Mouse (Mus musculus): ENCODE results near the gene Sun1. TPM values are rescaled to one million over a fixed set of nuclear protein-coding genes. Genes with fewer than 3 reads are reported as not detected.

Sun1 gene
- polyA plus RNA-seq, 1 experiment = 23.8 TPM

DNA sequence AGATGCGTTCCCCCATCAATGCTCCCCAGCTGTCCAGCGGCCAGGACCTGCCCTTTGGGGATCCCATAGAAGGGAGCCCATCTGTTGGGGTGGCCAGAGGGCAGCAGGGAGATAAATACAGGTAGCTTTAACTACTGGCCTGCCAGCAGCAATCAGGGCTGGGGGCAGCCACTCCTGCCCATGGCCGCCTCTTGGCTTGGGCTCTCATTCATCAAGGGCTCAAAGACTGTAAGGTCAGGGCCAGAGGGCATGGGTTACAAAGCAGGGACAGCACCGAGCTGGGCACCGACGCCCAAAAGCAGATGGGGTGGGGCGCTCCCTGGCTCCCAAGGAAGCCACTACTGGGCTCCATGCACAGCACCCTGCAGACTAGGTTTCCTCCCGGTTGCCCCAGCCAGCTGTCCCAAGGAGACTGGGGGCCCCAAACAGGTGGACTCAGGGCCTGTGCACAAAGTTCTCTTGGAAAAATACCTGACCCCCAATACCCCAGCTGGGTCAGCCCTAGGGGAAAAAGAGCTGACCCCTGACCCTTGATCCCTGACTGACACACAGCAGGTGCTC, 71.6 kb downstream of the Sun1 start:
- no peaks in the 10 kb centered on the region for H3K27me3 ChIP-seq (ENCODE audit: control insufficient read depth, insufficient read depth, low read length)
- H3K36me3 ChIP-seq (ENCODE audit: control insufficient read depth, insufficient read depth, low read length) = peaks cover 17% of the 10 kb centered on the region
- DNase-seq (ENCODE audit: low read depth in 1 of 2, low spot score in 2 of 2) = no peak
- H3K4me1 ChIP-seq (ENCODE audit: control insufficient read depth, insufficient read depth, insufficient read length) = no peaks in the 10 kb centered on the region
- WGBS = 91% methylated on average over 8 of the region's 8 CpGs
- no peak for TF ChIP-seq CTCF (IDR thresholded peaks at IDR 0.05; ENCODE audit: extremely low read depth, insufficient read depth, insufficient read length, insufficient replicate concordance)
- H3K27ac ChIP-seq (ENCODE audit: insufficient read depth, low read length) = no peak overlapping the region
- no peak overlapping the region for H3K4me3 ChIP-seq (ENCODE audit: extremely low read depth, insufficient read depth, insufficient read length)

- Histone ChIP-seq H3K27me3 (ENCODE audit: control insufficient read depth, insufficient read depth, low read length) (no peaks in the 10 kb centered on the region), H3K27ac (ENCODE audit: insufficient read depth, low read length) (no peak overlapping the region), H3K4me1 (ENCODE audit: control insufficient read depth, insufficient read depth, insufficient read length) (no peaks in the 10 kb centered on the region), H3K36me3 (ENCODE audit: control insufficient read depth, insufficient read depth, low read length) (peaks cover 2% of the 10 kb centered on the region; the same call in 1 of the 2 replicates), H3K4me3 (ENCODE audit: extremely low read depth, insufficient read depth, insufficient read length) (no peak overlapping the region)
- DNase-seq (ENCODE audit: low read depth in 1 of 2, low spot score in 2 of 2) = no peak
- TF ChIP-seq POLR2A (IDR thresholded peaks at IDR 0.05; ENCODE audit: low read depth, low read length) (no peak), CTCF (IDR thresholded peaks at IDR 0.05; ENCODE audit: extremely low read depth, insufficient read depth, insufficient read length, insufficient replicate concordance) (no peak)
- WGBS = 72% methylated on average over 8 of the region's 8 CpGs
Observed at GRCm38 (mm10) chr5:139277287-139277686, 76.8 kb downstream of the Sun1 start.

DNA sequence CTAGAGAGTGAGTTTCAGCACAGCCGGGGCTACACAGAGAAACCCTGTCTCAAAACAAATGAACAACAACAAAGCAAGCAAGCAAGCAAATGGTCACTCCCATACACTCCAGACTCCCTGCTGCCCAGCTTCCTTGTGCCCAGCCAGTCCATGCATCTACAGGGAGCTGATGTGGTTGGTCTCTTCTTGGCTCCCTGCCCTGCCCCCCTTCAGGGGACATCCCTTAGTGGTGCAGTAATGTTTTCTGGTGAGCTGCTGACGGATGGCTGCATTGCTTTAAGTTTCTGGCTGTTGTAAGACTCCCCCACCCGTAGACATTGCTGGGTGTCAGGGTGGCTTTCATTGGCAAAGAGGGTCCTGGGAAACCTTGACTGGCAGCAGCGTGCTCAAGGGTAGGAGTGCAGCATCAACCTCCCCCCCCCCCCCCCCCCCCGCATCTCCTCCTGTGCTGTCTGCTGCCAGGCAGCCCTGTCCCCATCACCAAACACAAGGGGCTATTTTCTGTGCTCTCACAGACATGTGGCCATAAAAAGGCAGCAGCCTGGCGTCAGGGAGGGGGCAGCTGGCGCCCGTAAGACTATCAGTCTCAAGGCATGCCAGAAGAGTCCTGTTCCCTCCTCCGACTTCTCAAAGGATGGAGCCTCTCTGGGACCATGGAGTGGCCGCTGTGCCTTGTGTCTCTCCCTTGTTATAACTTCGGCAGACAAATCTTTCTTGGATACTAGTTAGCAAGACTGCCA, 81.1 kb downstream of the Sun1 start:
- peaks cover 2% of the 10 kb centered on the region; the same call in 1 of the 2 replicates for H3K36me3 ChIP-seq (ENCODE audit: control insufficient read depth, insufficient read depth, low read length)
- H3K27me3 ChIP-seq (ENCODE audit: control insufficient read depth, insufficient read depth, low read length) = no peaks in the 10 kb centered on the region
- H3K27ac ChIP-seq (ENCODE audit: insufficient read depth, low read length) = no peak overlapping the region
- H3K4me3 ChIP-seq (ENCODE audit: extremely low read depth, insufficient read depth, insufficient read length) = no peak overlapping the region
- TF ChIP-seq POLR2A (IDR thresholded peaks at IDR 0.05; ENCODE audit: low read depth, low read length) (no peak), CTCF (IDR thresholded peaks at IDR 0.05; ENCODE audit: extremely low read depth, insufficient read depth, insufficient read length, insufficient replicate concordance) (no peak)
- WGBS = 70% methylated on average over 10 of the region's 11 CpGs
- H3K4me1 ChIP-seq (ENCODE audit: control insufficient read depth, insufficient read depth, insufficient read length) = peaks cover 24% of the 10 kb centered on the region; the same call in 1 of the 2 replicates
- no peak for DNase-seq (ENCODE audit: low read depth in 1 of 2, low spot score in 2 of 2)

DNA sequence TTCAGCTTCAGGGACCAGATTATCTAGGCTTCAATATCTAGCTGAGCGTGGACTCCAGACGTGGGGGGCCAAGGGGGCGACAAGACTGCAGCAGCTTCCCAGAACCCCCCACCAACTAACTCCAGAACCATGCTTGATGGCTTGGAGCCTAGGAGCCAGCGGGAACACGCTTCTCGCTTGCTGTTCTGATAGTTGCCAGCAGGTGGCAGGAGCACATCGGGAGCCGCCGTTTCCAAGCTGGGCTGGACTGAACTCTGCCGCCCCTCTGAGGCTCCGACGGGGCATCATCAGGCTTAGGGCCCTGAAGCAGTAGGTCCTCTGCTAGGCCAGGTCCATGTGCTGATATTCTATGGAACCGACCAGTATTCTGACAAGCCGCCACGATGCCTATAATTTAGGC, 81.8 kb downstream of the Sun1 start:
- peaks cover 31% of the 10 kb centered on the region; the same call in 1 of the 2 replicates for H3K4me1 ChIP-seq (ENCODE audit: control insufficient read depth, insufficient read depth, insufficient read length)
- H3K36me3 ChIP-seq (ENCODE audit: control insufficient read depth, insufficient read depth, low read length) = peaks cover 2% of the 10 kb centered on the region; the same call in 1 of the 2 replicates
- DNase-seq (ENCODE audit: low read depth in 1 of 2, low spot score in 2 of 2) = peak; percentile 50 to 84

DNA sequence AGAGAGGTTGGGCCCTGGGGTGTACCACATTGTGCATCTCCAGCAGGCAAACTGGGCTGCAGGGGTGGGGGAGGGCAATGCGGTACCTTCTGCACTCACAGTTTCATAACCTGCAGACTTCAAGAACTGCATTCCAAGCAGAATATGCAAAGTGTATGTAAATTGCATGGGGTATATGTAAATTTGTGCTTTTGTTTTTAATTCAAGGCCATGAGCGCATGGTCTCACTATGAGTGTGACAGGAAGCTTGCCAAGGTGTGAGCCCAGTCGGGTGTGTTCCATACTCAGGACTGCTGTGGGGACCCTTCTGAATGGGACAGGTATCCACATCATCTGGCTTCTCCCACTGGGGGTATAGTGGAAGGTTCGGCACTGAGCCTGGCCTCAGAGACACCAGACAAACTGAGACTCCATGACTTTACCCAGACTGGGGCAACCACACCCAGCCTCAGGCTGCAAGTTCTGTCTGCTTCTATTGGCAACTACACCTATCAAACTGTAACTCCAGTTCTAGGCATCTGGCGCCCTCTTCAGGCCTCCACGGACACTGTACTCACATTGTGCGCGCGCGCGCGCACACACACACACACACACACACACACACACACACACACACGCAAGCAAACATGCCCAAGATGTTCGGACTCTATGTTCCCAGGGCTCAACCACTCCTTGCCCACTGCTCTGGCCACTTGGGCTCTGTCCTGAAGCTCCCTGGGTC, 83.2 kb downstream of the Sun1 start:
- no peak for TF ChIP-seq CTCF (IDR thresholded peaks at IDR 0.05; ENCODE audit: extremely low read depth, insufficient read depth, insufficient read length, insufficient replicate concordance)
- no peak for TF ChIP-seq POLR2A (IDR thresholded peaks at IDR 0.05; ENCODE audit: low read depth, low read length)
- no peaks in the 10 kb centered on the region for H3K27me3 ChIP-seq (ENCODE audit: control insufficient read depth, insufficient read depth, low read length)
- no peak overlapping the region for H3K4me3 ChIP-seq (ENCODE audit: extremely low read depth, insufficient read depth, insufficient read length)
- WGBS = 93% methylated on average over 14 of the region's 14 CpGs
- no peak overlapping the region for H3K27ac ChIP-seq (ENCODE audit: insufficient read depth, low read length)
- H3K36me3 ChIP-seq (ENCODE audit: control insufficient read depth, insufficient read depth, low read length) = peaks cover 2% of the 10 kb centered on the region; the same call in 1 of the 2 replicates
- no peak for DNase-seq (ENCODE audit: low read depth in 1 of 2, low spot score in 2 of 2)
- H3K4me1 ChIP-seq (ENCODE audit: control insufficient read depth, insufficient read depth, insufficient read length) = peaks cover 35% of the 10 kb centered on the region; the same call in 1 of the 2 replicates

More for the DNA sequence above, 81.8 kb downstream of the Sun1 start:
- TF ChIP-seq POLR2A (IDR thresholded peaks at IDR 0.05; ENCODE audit: low read depth, low read length) (no peak), CTCF (IDR thresholded peaks at IDR 0.05; ENCODE audit: extremely low read depth, insufficient read depth, insufficient read length, insufficient replicate concordance) (peak; percentile 97)
- Histone ChIP-seq H3K4me3 (ENCODE audit: extremely low read depth, insufficient read depth, insufficient read length) (no peak overlapping the region), H3K27ac (ENCODE audit: insufficient read depth, low read length) (no peak overlapping the region), H3K27me3 (ENCODE audit: control insufficient read depth, insufficient read depth, low read length) (no peaks in the 10 kb centered on the region)
- WGBS = 6% methylated on average over 15 of the region's 15 CpGs

DNA sequence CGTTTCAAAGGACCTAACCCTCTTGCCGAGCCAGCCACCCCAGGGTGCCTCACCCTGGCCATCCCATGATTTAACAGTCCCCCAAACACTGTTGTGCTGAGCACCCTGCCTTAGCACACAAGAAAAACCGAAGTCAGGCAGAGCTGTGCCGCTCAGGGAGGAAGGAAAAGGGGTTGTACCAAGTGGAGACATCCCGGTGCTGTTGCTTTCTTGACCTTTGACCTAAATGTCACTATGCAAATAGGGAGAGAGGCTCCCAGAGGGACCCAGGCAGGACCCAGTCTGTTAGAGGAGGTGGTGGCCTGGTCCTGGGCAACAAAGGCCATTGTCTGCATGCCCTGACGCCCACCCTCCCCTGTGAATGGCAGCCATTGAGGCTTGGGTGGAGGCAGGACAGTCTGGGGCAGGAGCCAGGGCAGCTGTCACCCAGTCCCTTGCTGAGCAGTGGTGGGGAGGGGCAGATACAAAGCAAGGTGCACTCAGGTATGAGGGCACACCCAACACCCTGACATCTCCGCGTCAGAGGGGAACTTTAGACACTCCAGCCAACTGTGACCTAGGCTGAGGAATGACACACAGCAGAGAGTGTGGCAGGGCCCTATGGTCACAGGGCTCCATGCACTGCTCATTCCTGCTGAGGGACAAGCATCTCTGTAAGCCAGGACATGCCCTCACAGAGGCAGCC, 85.1 kb downstream of the Sun1 start:
- peak overlapping the region; percentile 61; the same call in 1 of the 2 replicates for H3K27ac ChIP-seq (ENCODE audit: insufficient read depth, low read length)
- TF ChIP-seq POLR2A (IDR thresholded peaks at IDR 0.05; ENCODE audit: low read depth, low read length) = no peak
- no peak overlapping the region for H3K4me3 ChIP-seq (ENCODE audit: extremely low read depth, insufficient read depth, insufficient read length)
- no peaks in the 10 kb centered on the region; the same call in 1 of the 2 replicates for H3K36me3 ChIP-seq (ENCODE audit: control insufficient read depth, insufficient read depth, low read length)
- WGBS = 39% methylated on average over 8 of the region's 8 CpGs
- peak in 1 of 2 experiments; percentile 26 for DNase-seq (ENCODE audit: low read depth in 1 of 2, low spot score in 2 of 2)
- H3K4me1 ChIP-seq (ENCODE audit: control insufficient read depth, insufficient read depth, insufficient read length) = peaks cover 43% of the 10 kb centered on the region; the same call in 1 of the 2 replicates
- no peaks in the 10 kb centered on the region for H3K27me3 ChIP-seq (ENCODE audit: control insufficient read depth, insufficient read depth, low read length)
